Mouse (Mus musculus): ENCODE results near the gene Tcl1b4. TPM values are rescaled to one million over a fixed set of nuclear protein-coding genes. Genes with fewer than 3 reads are reported as not detected.
"Not testable (repeated sequence)": the region's sequence is repeated elsewhere in the genome, so short reads cannot be mapped to it uniquely, and the experiment has no call there.

Gene Tcl1b4
- polyA plus RNA-seq, 1 experiment, result not detected

- 90% methylated on average over 6 of the region's 6 CpGs for WGBS
- H3K27me3 ChIP-seq (ENCODE audit: control insufficient read depth, insufficient read depth, low read length); DNase-seq (ENCODE audit: low read depth in 1 of 2, low spot score in 2 of 2): not testable (repeated sequence)
Measured at GRCm38 (mm10) chr12:105190743-105191142, 11.0 kb upstream of the Tcl1b4 start, which contains the start of gene Tcl1b3. Gene Tcl1b3 (plus strand): TSS chr12:105191043.

GRCm38 (mm10) chr12:105199684-105200497 is 1.9 kb upstream of the Tcl1b4 start:
- not testable (repeated sequence) for H3K27ac ChIP-seq (ENCODE audit: insufficient read depth, low read length)
- 77% methylated on average over 7 of the region's 7 CpGs for WGBS

More at GRCm38 (mm10) chr12:105190743-105191142, 11.0 kb upstream of the Tcl1b4 start, which contains the start of gene Tcl1b3:
- not testable (repeated sequence) for H3K4me1 ChIP-seq (ENCODE audit: control insufficient read depth, insufficient read depth, insufficient read length); H3K36me3 ChIP-seq (ENCODE audit: control insufficient read depth, insufficient read depth, low read length); H3K4me3 ChIP-seq (ENCODE audit: extremely low read depth, insufficient read depth, insufficient read length); H3K27ac ChIP-seq (ENCODE audit: insufficient read depth, low read length)

GRCm38 (mm10) chr12:105207071-105207470 is 5.3 kb downstream of the Tcl1b4 start:
- no peak overlapping the region for H3K27ac ChIP-seq (ENCODE audit: insufficient read depth, low read length)
- no peaks in the 10 kb centered on the region for H3K27me3 ChIP-seq (ENCODE audit: control insufficient read depth, insufficient read depth, low read length)
- no peak for TF ChIP-seq CTCF (IDR thresholded peaks at IDR 0.05; ENCODE audit: extremely low read depth, insufficient read depth, insufficient read length, insufficient replicate concordance)
- TF ChIP-seq POLR2A (IDR thresholded peaks at IDR 0.05; ENCODE audit: low read depth, low read length), result no peak
- H3K4me3 ChIP-seq (ENCODE audit: extremely low read depth, insufficient read depth, insufficient read length), result no peak overlapping the region
- no peaks in the 10 kb centered on the region for H3K36me3 ChIP-seq (ENCODE audit: control insufficient read depth, insufficient read depth, low read length)
- H3K4me1 ChIP-seq (ENCODE audit: control insufficient read depth, insufficient read depth, insufficient read length), result no peaks in the 10 kb centered on the region
- WGBS, result 43% methylated on average over 1 of the region's 1 CpGs
- no peak for DNase-seq (ENCODE audit: low read depth in 1 of 2, low spot score in 2 of 2)

More at GRCm38 (mm10) chr12:105199684-105200497, 1.9 kb upstream of the Tcl1b4 start:
- H3K4me3 ChIP-seq (ENCODE audit: extremely low read depth, insufficient read depth, insufficient read length); H3K27me3 ChIP-seq (ENCODE audit: control insufficient read depth, insufficient read depth, low read length); H3K36me3 ChIP-seq (ENCODE audit: control insufficient read depth, insufficient read depth, low read length); DNase-seq (ENCODE audit: low read depth in 1 of 2, low spot score in 2 of 2); H3K4me1 ChIP-seq (ENCODE audit: control insufficient read depth, insufficient read depth, insufficient read length): not testable (repeated sequence)

GRCm38 (mm10) chr12:105208441-105208840 is 6.7 kb downstream of the Tcl1b4 start:
- WGBS, result 80% methylated on average over 1 of the region's 1 CpGs
- H3K36me3 ChIP-seq (ENCODE audit: control insufficient read depth, insufficient read depth, low read length), result no peaks in the 10 kb centered on the region
- no peaks in the 10 kb centered on the region for H3K4me1 ChIP-seq (ENCODE audit: control insufficient read depth, insufficient read depth, insufficient read length)
- no peak for TF ChIP-seq CTCF (IDR thresholded peaks at IDR 0.05; ENCODE audit: extremely low read depth, insufficient read depth, insufficient read length, insufficient replicate concordance)
- TF ChIP-seq POLR2A (IDR thresholded peaks at IDR 0.05; ENCODE audit: low read depth, low read length), result no peak
- H3K4me3 ChIP-seq (ENCODE audit: extremely low read depth, insufficient read depth, insufficient read length), result no peak overlapping the region
- no peaks in the 10 kb centered on the region for H3K27me3 ChIP-seq (ENCODE audit: control insufficient read depth, insufficient read depth, low read length)
- DNase-seq (ENCODE audit: low read depth in 1 of 2, low spot score in 2 of 2), result no peak
- no peak overlapping the region for H3K27ac ChIP-seq (ENCODE audit: insufficient read depth, low read length)

- TF ChIP-seq POLR2A (IDR thresholded peaks at IDR 0.05; ENCODE audit: low read depth, low read length), result no peak
- no peak for TF ChIP-seq CTCF (IDR thresholded peaks at IDR 0.05; ENCODE audit: extremely low read depth, insufficient read depth, insufficient read length, insufficient replicate concordance)
- Histone ChIP-seq H3K27ac (ENCODE audit: insufficient read depth, low read length) (no peak overlapping the region), H3K4me3 (ENCODE audit: extremely low read depth, insufficient read depth, insufficient read length) (no peak overlapping the region), H3K27me3 (ENCODE audit: control insufficient read depth, insufficient read depth, low read length) (no peaks in the 10 kb centered on the region), H3K36me3 (ENCODE audit: control insufficient read depth, insufficient read depth, low read length) (no peaks in the 10 kb centered on the region), H3K4me1 (ENCODE audit: control insufficient read depth, insufficient read depth, insufficient read length) (no peaks in the 10 kb centered on the region)
- WGBS, result 91% methylated on average over 7 of the region's 7 CpGs
- no peak for DNase-seq (ENCODE audit: low read depth in 1 of 2, low spot score in 2 of 2)
Measured at GRCm38 (mm10) chr12:105209231-105209630, 7.5 kb downstream of the Tcl1b4 start.

- WGBS, result 82% methylated on average over 7 of the region's 7 CpGs
- no peaks in the 10 kb centered on the region for H3K27me3 ChIP-seq (ENCODE audit: control insufficient read depth, insufficient read depth, low read length)
- DNase-seq (ENCODE audit: low read depth in 1 of 2, low spot score in 2 of 2), result no peak
- no peaks in the 10 kb centered on the region for H3K4me1 ChIP-seq (ENCODE audit: control insufficient read depth, insufficient read depth, insufficient read length)
- H3K4me3 ChIP-seq (ENCODE audit: extremely low read depth, insufficient read depth, insufficient read length), result no peak overlapping the region
- TF ChIP-seq POLR2A (IDR thresholded peaks at IDR 0.05; ENCODE audit: low read depth, low read length) (no peak), CTCF (IDR thresholded peaks at IDR 0.05; ENCODE audit: extremely low read depth, insufficient read depth, insufficient read length, insufficient replicate concordance) (no peak)
- H3K27ac ChIP-seq (ENCODE audit: insufficient read depth, low read length), result no peak overlapping the region
- no peaks in the 10 kb centered on the region for H3K36me3 ChIP-seq (ENCODE audit: control insufficient read depth, insufficient read depth, low read length)
Measured at GRCm38 (mm10) chr12:105217101-105217760, 15.5 kb downstream of the Tcl1b4 start.
